Mouse (Mus musculus) kidney, adult 2 months (tissue): ENCODE measurements around the gene Cybb. TPM values are rescaled to one million over a fixed set of nuclear protein-coding genes. Genes with fewer than 3 reads are reported as not detected.
"Not testable (repeated sequence)": the region's sequence is repeated elsewhere in the genome, so short reads cannot be mapped to it uniquely, and the experiment has no call there.

Source experiments
- DNase-seq: peaks from one replicate; pipeline ENCODE4 v3.0.0; 2021
- H3K27ac ChIP-seq: fragments of 200-500 bp; 2 replicates; pipeline ENCODE4 v1.5.1; 2012; ENCODE audit warnings: low read depth, low read length, control low read depth, inconsistent platforms; ENCODE audit not compliant: insufficient read depth
- H3K27me3 ChIP-seq: fragments of 200-500 bp; replicated peaks from 2 replicates; pipeline ENCODE4 v1.6.1; 2012; ENCODE audit warnings: mild to moderate bottlenecking, moderate library complexity, low read length, inconsistent platforms; ENCODE audit not compliant: control insufficient read depth, insufficient read depth
- H3K36me3 ChIP-seq: fragments of 200-500 bp; 2 replicates; pipeline ENCODE4 v1.6.1; 2012; ENCODE audit warnings: mild to moderate bottlenecking, moderate library complexity, low read length, inconsistent platforms; ENCODE audit not compliant: control insufficient read depth, insufficient read depth
- H3K4me1 ChIP-seq: fragments of 200-500 bp; 2 replicates; pipeline ENCODE4 v1.6.1; 2011; ENCODE audit warnings: low read length; ENCODE audit not compliant: control insufficient read depth, insufficient read depth
- H3K4me3 ChIP-seq: fragments of 200-500 bp; 2 replicates; pipeline ENCODE4 v1.5.1; 2011; ENCODE audit warnings: mild to moderate bottlenecking, low read depth, low read length, control low read depth; ENCODE audit not compliant: insufficient read depth
- CTCF ChIP-seq: fragments of 200-500 bp; conservative IDR thresholded peaks from 2 replicates; pipeline ENCODE4 v1.5.1; 2011; ENCODE audit warnings: low read depth, mild to moderate bottlenecking, control low read depth, low read length, moderate library complexity, mixed read lengths; ENCODE audit not compliant: insufficient read depth, insufficient read length
- POLR2A ChIP-seq: fragments of 200-500 bp; IDR thresholded peaks from one replicate; pipeline ENCODE4 v1.6.1; 2011; ENCODE audit warnings: low read depth, low read length, control low read depth
- WGBS: fragments of 180-500 bp; shearing (Covaris S2); methylation state at CpG from one replicate; pipeline ENCODE4 v1.1.7; 2018; 5-methylcytosine and 5-hydroxymethylcytosine counted together
- polyA plus RNA-seq: library from polyadenylated mRNA; depleted of rRNA; stranded (reverse); fragments of >200 nt; gene quantifications from 2 replicates; pipeline ENCODE4 v1.2.3, GENCODE M21; 2012; rRNA removed

Cybb gene
- polyA plus RNA-seq: 1.5 and 2.4 TPM in 2 replicates

DNA sequence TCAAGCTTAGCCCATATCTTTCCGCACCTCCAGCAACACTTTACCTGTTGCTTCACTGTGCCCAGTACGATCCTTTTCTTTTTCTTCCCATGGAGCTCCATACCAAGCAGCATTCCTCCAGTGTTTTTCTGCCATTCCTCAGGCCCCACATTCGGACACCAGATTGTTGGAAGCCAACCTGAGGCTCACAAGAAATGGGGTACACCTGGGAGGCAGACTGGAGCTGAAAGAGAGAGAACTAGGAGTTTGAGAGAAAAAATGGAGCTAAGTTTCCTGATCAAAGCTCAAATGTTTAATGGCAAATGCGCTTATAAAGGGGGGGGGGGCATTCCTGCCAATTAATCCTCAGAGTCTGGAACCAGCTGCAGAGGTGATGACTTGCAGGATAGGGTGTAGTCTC lies at the start of gene Cybb:
Cybb (minus strand) TSS at position 101 of the 400 bp plus-strand sequence.
- 84% methylated on average over 4 of the region's 4 CpGs for WGBS
- no peak within 1 kb of the TSS for H3K27ac ChIP-seq
- no peak within 1 kb of the TSS for H3K4me3 ChIP-seq

DNA sequence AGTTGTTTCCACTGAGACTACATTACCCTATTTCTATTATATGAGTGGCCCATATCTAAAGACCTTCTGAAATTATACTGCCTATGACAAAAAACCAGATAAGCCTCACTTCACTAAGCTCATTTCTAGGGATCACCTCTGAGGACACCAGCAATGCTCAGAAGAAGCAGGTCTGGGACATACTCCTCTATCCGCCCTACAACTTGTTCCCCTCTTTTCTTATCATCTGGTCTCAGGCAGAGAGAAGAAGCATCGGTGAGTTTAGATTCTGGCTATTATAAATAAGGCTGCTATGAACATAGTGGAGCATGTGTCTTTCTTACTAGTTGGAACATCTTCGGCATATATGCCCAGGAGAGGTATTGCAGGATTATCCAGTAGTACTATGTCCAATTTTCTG lies 49.3 kb upstream of the Cybb start:
- DNase-seq: no peak
- Histone ChIP-seq H3K27ac (no peak overlapping the region), H3K4me1 (no peaks in the 10 kb centered on the region), H3K27me3 (no peaks in the 10 kb centered on the region), H3K36me3 (no peaks in the 10 kb centered on the region), H3K4me3 (no peak overlapping the region)
- WGBS: 97% methylated on average over 3 of the region's 3 CpGs
- no peak for TF ChIP-seq POLR2A
- TF ChIP-seq CTCF: no peak

More for the DNA sequence above, at the start of gene Cybb:
- Histone ChIP-seq H3K4me1 (no peaks in the 10 kb centered on the region), H3K36me3 (no peaks in the 10 kb centered on the region), H3K27me3 (no peaks in the 10 kb centered on the region)
- DNase-seq: no peak
- TF ChIP-seq CTCF (no peak), POLR2A (no peak)

DNA sequence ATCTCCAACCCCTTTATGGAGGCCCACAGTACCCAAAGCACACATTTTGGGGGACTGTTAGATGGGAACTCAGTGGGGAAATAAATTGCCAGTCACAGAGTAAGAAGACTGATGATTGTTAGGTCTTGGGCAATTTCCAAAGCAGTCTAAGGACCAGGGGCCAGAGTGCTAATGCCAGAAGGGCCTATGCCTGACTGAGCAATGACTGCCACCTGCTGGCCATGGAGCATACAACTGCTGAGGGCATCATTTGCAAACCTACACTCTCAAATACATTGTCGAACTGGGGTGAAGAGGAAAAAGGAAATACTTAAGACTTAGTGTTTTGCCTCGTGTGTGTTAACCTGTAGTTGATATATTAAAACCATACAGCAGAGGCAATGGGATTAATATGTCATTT lies 32.4 kb upstream of the Cybb start:
- H3K27me3 ChIP-seq, H3K27ac ChIP-seq, H3K36me3 ChIP-seq, H3K4me3 ChIP-seq, H3K4me1 ChIP-seq: not testable (repeated sequence)
- TF ChIP-seq CTCF: peak; percentile 55
- 16% methylated on average over 2 of the region's 2 CpGs for WGBS
- DNase-seq: peak; percentile 31

GRCm38 (mm10) chrX:9517531-9517930 lies 30.0 kb upstream of the Cybb start:
- not testable (repeated sequence) for H3K4me1 ChIP-seq, H3K4me3 ChIP-seq, H3K27ac ChIP-seq, H3K36me3 ChIP-seq, DNase-seq, H3K27me3 ChIP-seq

DNA sequence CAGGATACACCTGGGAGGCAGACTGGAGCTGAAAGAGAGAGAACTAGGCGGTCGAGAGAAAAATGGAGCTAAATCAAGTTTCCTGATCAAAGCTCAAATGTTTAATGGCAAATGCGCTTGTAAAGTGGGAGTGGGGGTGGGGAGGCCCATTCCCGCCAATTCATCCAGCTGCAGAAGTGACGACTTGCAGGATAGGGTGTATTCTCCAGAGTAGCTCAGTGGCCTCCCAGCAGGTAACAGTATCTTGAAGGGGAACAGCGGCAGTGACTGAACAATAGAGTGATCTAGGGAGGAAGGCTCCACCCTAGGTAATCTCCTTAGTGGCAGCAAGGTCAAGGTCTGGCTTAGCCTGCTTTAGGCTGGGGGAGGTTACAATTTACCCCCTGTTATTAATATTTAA lies 12.5 kb downstream of the Cybb start:
- not testable (repeated sequence) for DNase-seq, H3K27me3 ChIP-seq, H3K4me3 ChIP-seq, H3K4me1 ChIP-seq, H3K27ac ChIP-seq, H3K36me3 ChIP-seq
- 85% methylated on average over 6 of the region's 6 CpGs for WGBS

DNA sequence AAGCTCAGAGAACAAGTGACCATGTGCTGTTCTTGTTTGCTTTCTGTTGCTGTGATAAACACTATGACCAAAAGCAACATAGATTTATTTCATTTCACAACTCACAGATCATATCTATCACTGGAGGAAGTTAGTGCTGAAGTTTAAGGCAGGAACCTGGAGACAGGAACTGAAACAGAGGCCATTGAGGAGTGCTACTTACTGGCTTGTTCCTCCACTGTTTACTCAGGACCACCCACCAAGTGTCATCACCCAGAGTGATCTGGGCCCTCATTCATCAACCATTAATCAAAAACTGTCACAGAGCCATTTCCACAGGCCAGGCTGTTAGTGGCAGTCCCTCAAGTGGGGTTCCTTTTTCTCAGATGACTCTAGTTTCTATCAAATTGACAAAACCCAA lies 13.1 kb downstream of the Cybb start:
- H3K4me3 ChIP-seq: no peak overlapping the region
- H3K27ac ChIP-seq: no peak overlapping the region
- H3K4me1 ChIP-seq: no peaks in the 10 kb centered on the region
- TF ChIP-seq CTCF: no peak
- TF ChIP-seq POLR2A: no peak
- no peak for DNase-seq
- H3K36me3 ChIP-seq: no peaks in the 10 kb centered on the region
- no peaks in the 10 kb centered on the region for H3K27me3 ChIP-seq

- TF ChIP-seq CTCF (no peak), POLR2A (no peak)
- Histone ChIP-seq H3K4me3 (no peak overlapping the region), H3K36me3 (no peaks in the 10 kb centered on the region), H3K27ac (no peak overlapping the region), H3K4me1 (no peaks in the 10 kb centered on the region), H3K27me3 (no peaks in the 10 kb centered on the region)
- WGBS: 74% methylated on average over 2 of the region's 2 CpGs
- no peak for DNase-seq
These were observed 13.8 kb downstream of the Cybb start for GRCm38 (mm10) chrX:9473768-9474167.

GRCm38 (mm10) chrX:9470811-9471388 lies 16.7 kb downstream of the Cybb start:
- Histone ChIP-seq H3K36me3 (no peaks in the 10 kb centered on the region), H3K27ac (no peak overlapping the region), H3K4me3 (no peak overlapping the region), H3K4me1 (no peaks in the 10 kb centered on the region), H3K27me3 (no peaks in the 10 kb centered on the region)
- no peak for DNase-seq
- TF ChIP-seq CTCF: no peak
- 39% methylated on average over 3 of the region's 3 CpGs for WGBS
